Mouse (Mus musculus) liver, embryonic 13.5 days (tissue): ENCODE measurements around the gene Lrg1. TPM values are rescaled to one million over a fixed set of nuclear protein-coding genes. Genes with fewer than 3 reads are reported as not detected.
"Not testable (repeated sequence)": the region's sequence is repeated elsewhere in the genome, so short reads cannot be mapped to it uniquely, and the experiment has no call there.

ENCODE experiments used
- ATAC-seq: fragments of 200-750 bp; cut with Nextera tagmentation; 2 replicates; pipeline ENCODE4 v1.8.0; 2017; ENCODE audit warnings: low read depth, mild to moderate bottlenecking, moderate number of reproducible peaks, moderate library complexity
- DNase-seq: peaks from one replicate; pipeline ENCODE4 v3.0.0; 2022
- H3K27ac ChIP-seq: fragments of 300-500 bp; sonication (generic); 2 replicates; pipeline ENCODE4 v1.5.1; 2015; ENCODE audit warnings: moderate library complexity, mild to moderate bottlenecking, inconsistent platforms
- H3K27me3 ChIP-seq: fragments of 300-500 bp; sonication (generic); 2 replicates; pipeline ENCODE4 v1.6.1; 2015; ENCODE audit warnings: mild to moderate bottlenecking, inconsistent platforms
- H3K36me3 ChIP-seq: fragments of 300-500 bp; sonication (generic); 2 replicates; pipeline ENCODE4 v1.6.1; 2015; ENCODE audit warnings: mild to moderate bottlenecking, inconsistent platforms
- H3K4me1 ChIP-seq: fragments of 300-500 bp; sonication (generic); replicated peaks from 2 replicates; pipeline ENCODE4 v1.6.1; 2015; ENCODE audit warnings: inconsistent platforms
- H3K4me2 ChIP-seq: fragments of 300-500 bp; sonication (generic); 2 replicates; pipeline ENCODE4 v1.6.1; 2015; ENCODE audit warnings: inconsistent platforms, mild to moderate bottlenecking, moderate library complexity
- H3K4me3 ChIP-seq: fragments of 300-500 bp; sonication (generic); replicated peaks from 2 replicates; pipeline ENCODE4 v1.5.1; 2015; ENCODE audit warnings: mild to moderate bottlenecking, inconsistent platforms
- H3K9ac ChIP-seq: fragments of 300-500 bp; sonication (generic); 2 replicates; pipeline ENCODE4 v1.6.1; 2015; ENCODE audit warnings: mild to moderate bottlenecking, inconsistent platforms
- H3K9me3 ChIP-seq: fragments of 300-500 bp; sonication (generic); replicated peaks from 2 replicates; pipeline ENCODE4 v1.6.1; 2016; ENCODE audit warnings: inconsistent platforms
- WGBS: fragments of 180-500 bp; shearing (Covaris S2); methylation state at CpG from one replicate; pipeline ENCODE4 v1.1.7; 2015; ENCODE audit not compliant: insufficient replicate concordance; 5-methylcytosine and 5-hydroxymethylcytosine counted together
- polyA plus RNA-seq: library from polyadenylated mRNA; unstranded; fragments of >200 nt; fragmentation: Nextera tagmentation; extraction: Ambion mirVana; gene quantifications from 2 replicates; pipeline ENCODE4 v1.2.1, GENCODE M21; 2015

Lrg1 gene
- polyA plus RNA-seq, 1 experiment from 2014 or later, result 0.36 TPM

- DNase-seq, result no peak
- H3K27me3 ChIP-seq, result no peaks in the 10 kb centered on the region
- 0 out of 2 replicates have a peak, but pooled peaks have one; percentile 19 for ATAC-seq
- 72% methylated on average over 6 of the region's 6 CpGs for WGBS
- H3K4me3 ChIP-seq, result no peak overlapping the region
- H3K36me3 ChIP-seq, result 0 out of 2 replicates have a peak, but pooled peaks cover 6% of the 10 kb centered on the region
- H3K9ac ChIP-seq, result no peak overlapping the region
- H3K9me3 ChIP-seq, result no peaks in the 10 kb centered on the region
- H3K4me1 ChIP-seq, result 0 out of 2 replicates have a peak, but pooled peaks cover 3% of the 10 kb centered on the region
- H3K4me2 ChIP-seq, result no peak overlapping the region
- no peak overlapping the region for H3K27ac ChIP-seq
Observed at GRCm38 (mm10) chr17:56108334-56109044, 13.3 kb downstream of the Lrg1 start.

- 61% methylated on average over 2 of the region's 2 CpGs for WGBS
- no peak for ATAC-seq
Observed at GRCm38 (mm10) chr17:56107736-56108135, 14.1 kb downstream of the Lrg1 start.

GRCm38 (mm10) chr17:56106981-56107380 is 14.8 kb downstream of the Lrg1 start:
- Histone ChIP-seq H3K27ac (no peak overlapping the region), H3K4me3 (no peak overlapping the region), H3K4me2 (no peak overlapping the region), H3K9ac (no peak overlapping the region), H3K27me3 (no peaks in the 10 kb centered on the region), H3K9me3 (no peaks in the 10 kb centered on the region), H3K36me3 (peaks cover 21% of the 10 kb centered on the region), H3K4me1 (0 out of 2 replicates have a peak, but pooled peaks cover 3% of the 10 kb centered on the region)
- DNase-seq, result no peak
- no peak for ATAC-seq
- WGBS, result 59% methylated on average over 4 of the region's 4 CpGs

More at GRCm38 (mm10) chr17:56107736-56108135, 14.1 kb downstream of the Lrg1 start:
- Histone ChIP-seq H3K36me3 (peaks cover 14% of the 10 kb centered on the region), H3K27ac (no peak overlapping the region), H3K27me3 (no peaks in the 10 kb centered on the region), H3K4me1 (0 out of 2 replicates have a peak, but pooled peaks cover 3% of the 10 kb centered on the region), H3K4me2 (no peak overlapping the region), H3K4me3 (no peak overlapping the region), H3K9ac (no peak overlapping the region), H3K9me3 (no peaks in the 10 kb centered on the region)
- no peak for DNase-seq

- peaks cover 27% of the 10 kb centered on the region for H3K36me3 ChIP-seq
- not testable (repeated sequence) for H3K9me3 ChIP-seq, ATAC-seq, H3K9ac ChIP-seq, H3K4me3 ChIP-seq, H3K27me3 ChIP-seq, H3K4me1 ChIP-seq, H3K4me2 ChIP-seq, H3K27ac ChIP-seq, DNase-seq
- WGBS, result 81% methylated on average over 4 of the region's 4 CpGs
Observed at GRCm38 (mm10) chr17:56106436-56106835, 15.4 kb downstream of the Lrg1 start.

GRCm38 (mm10) chr17:56104821-56105220 is 17.0 kb downstream of the Lrg1 start:
- ATAC-seq, H3K27ac ChIP-seq, H3K4me3 ChIP-seq, H3K9ac ChIP-seq, H3K9me3 ChIP-seq, H3K4me2 ChIP-seq, H3K4me1 ChIP-seq, H3K27me3 ChIP-seq, DNase-seq: not testable (repeated sequence)
- 64% methylated on average over 2 of the region's 5 CpGs for WGBS
- H3K36me3 ChIP-seq, result peaks cover 43% of the 10 kb centered on the region

GRCm38 (mm10) chr17:56103465-56104285 is 18.1 kb downstream of the Lrg1 start:
- H3K27ac ChIP-seq, result no peak overlapping the region
- H3K4me1 ChIP-seq, result 0 out of 2 replicates have a peak, but pooled peaks cover 2% of the 10 kb centered on the region
- peaks cover 53% of the 10 kb centered on the region for H3K36me3 ChIP-seq
- H3K9ac ChIP-seq, result no peak overlapping the region
- DNase-seq, result no peak
- H3K27me3 ChIP-seq, result no peaks in the 10 kb centered on the region
- 86% methylated on average over 8 of the region's 8 CpGs for WGBS
- no peak overlapping the region for H3K4me2 ChIP-seq
- no peak for ATAC-seq
- H3K4me3 ChIP-seq, result no peak overlapping the region
- no peaks in the 10 kb centered on the region for H3K9me3 ChIP-seq

- Histone ChIP-seq H3K36me3 (peaks cover 61% of the 10 kb centered on the region), H3K27ac (no peak overlapping the region), H3K4me1 (no peaks in the 10 kb centered on the region), H3K4me3 (no peak overlapping the region), H3K27me3 (no peaks in the 10 kb centered on the region), H3K4me2 (no peak overlapping the region), H3K9me3 (no peaks in the 10 kb centered on the region), H3K9ac (no peak overlapping the region)
- ATAC-seq, result no peak
- WGBS, result 83% methylated on average over 9 of the region's 9 CpGs
- DNase-seq, result no peak
Observed at GRCm38 (mm10) chr17:56102927-56103326, 18.9 kb downstream of the Lrg1 start.

GRCm38 (mm10) chr17:56102158-56102557 is 19.6 kb downstream of the Lrg1 start:
- H3K4me1 ChIP-seq, result no peaks in the 10 kb centered on the region
- H3K27ac ChIP-seq, result no peak overlapping the region
- DNase-seq, result no peak
- H3K9ac ChIP-seq, result no peak overlapping the region
- peaks cover 69% of the 10 kb centered on the region for H3K36me3 ChIP-seq
- no peaks in the 10 kb centered on the region for H3K27me3 ChIP-seq
- no peaks in the 10 kb centered on the region for H3K9me3 ChIP-seq
- 72% methylated on average over 5 of the region's 5 CpGs for WGBS
- no peak for ATAC-seq
- no peak overlapping the region for H3K4me3 ChIP-seq
- no peak overlapping the region for H3K4me2 ChIP-seq

- Histone ChIP-seq H3K27me3 (no peaks in the 10 kb centered on the region), H3K36me3 (peaks cover 82% of the 10 kb centered on the region), H3K4me3 (no peak overlapping the region), H3K4me1 (no peaks in the 10 kb centered on the region), H3K4me2 (no peak overlapping the region), H3K9ac (no peak overlapping the region), H3K27ac (no peak overlapping the region), H3K9me3 (no peaks in the 10 kb centered on the region)
- 81% methylated on average over 3 of the region's 3 CpGs for WGBS
- ATAC-seq (no peak), DNase-seq (no peak)
Observed at GRCm38 (mm10) chr17:56100811-56101210, 21.0 kb downstream of the Lrg1 start.

GRCm38 (mm10) chr17:56098711-56099572 is 22.9 kb downstream of the Lrg1 start:
- DNase-seq (no peak), ATAC-seq (no peak)
- WGBS, result 91% methylated on average over 15 of the region's 15 CpGs
- Histone ChIP-seq H3K4me3 (no peak overlapping the region), H3K4me1 (no peaks in the 10 kb centered on the region), H3K36me3 (peaks cover 94% of the 10 kb centered on the region), H3K9ac (no peak overlapping the region), H3K9me3 (no peaks in the 10 kb centered on the region), H3K27me3 (no peaks in the 10 kb centered on the region), H3K27ac (no peak overlapping the region), H3K4me2 (no peak overlapping the region)

GRCm38 (mm10) chr17:56098180-56098579 is 23.6 kb downstream of the Lrg1 start:
- DNase-seq (no peak), ATAC-seq (no peak)
- H3K27ac ChIP-seq, result no peak overlapping the region
- H3K4me3 ChIP-seq, result no peak overlapping the region
- peaks cover 93% of the 10 kb centered on the region for H3K36me3 ChIP-seq
- H3K9me3 ChIP-seq, result no peaks in the 10 kb centered on the region
- H3K27me3 ChIP-seq, result no peaks in the 10 kb centered on the region
- no peak overlapping the region for H3K4me2 ChIP-seq
- no peaks in the 10 kb centered on the region for H3K4me1 ChIP-seq
- no peak overlapping the region for H3K9ac ChIP-seq
- 87% methylated on average over 8 of the region's 8 CpGs for WGBS
